Mouse (Mus musculus) B cell, adult 2 months (primary cell): ENCODE measurements around the gene Mab21l2.
A peak's percentile ranks its signal among the peaks of the same experiment; 100 is the strongest.

Source experiments
- DNase-seq, 2 experiments: peaks; one replicate each; pipeline ENCODE4 v3.0.0; 2022

Mab21l2 gene

DNA sequence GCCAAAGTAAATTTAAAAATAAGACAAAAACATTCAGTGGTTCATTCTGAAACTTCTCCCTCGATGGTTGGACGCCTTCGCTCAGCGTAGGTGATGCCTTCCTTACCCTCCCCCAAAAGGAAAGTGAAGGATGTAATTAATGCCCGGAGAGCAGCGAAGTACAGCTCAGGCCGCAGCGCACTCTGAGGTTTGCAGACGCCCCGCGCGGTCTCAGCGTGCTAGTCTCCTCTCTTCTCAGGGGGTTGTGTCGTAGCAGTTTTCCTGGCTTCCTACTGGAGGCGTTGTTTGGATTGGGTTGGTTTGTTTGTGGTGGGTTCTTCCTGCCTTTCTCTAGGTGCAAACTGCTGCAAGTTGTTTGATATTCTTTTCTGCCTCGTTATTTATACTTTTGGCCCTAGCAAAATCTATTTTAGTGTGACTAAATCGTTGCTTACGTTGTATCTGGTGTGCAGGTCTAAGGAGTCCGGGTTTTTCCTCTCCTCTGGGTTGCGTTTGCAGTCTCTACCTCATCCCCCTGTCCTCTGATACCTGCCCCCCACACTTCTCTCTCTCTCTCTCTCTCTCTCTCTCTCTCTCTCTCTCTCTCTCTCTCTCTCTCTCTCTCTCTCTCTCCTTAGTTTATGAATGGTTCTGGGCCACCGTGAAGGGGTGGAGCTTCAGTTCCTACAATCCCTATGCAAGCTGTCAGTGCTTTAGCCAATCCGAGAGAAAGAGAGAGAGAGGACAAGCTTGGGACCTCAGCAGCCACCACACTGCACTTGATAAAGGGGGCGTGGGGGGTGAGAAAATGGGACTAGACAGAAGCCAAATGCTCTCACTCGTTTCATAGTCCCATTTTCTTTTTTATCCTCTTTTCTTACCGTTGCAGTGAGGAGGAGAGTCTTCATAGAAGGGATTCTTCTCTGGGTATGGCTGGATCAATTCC, at the start of gene Mab21l2:
TSS of gene Mab21l2 (minus strand) at position 539 of the 925 bp plus-strand sequence.
- DNase-seq, result peak; percentile 34 to 41

DNA sequence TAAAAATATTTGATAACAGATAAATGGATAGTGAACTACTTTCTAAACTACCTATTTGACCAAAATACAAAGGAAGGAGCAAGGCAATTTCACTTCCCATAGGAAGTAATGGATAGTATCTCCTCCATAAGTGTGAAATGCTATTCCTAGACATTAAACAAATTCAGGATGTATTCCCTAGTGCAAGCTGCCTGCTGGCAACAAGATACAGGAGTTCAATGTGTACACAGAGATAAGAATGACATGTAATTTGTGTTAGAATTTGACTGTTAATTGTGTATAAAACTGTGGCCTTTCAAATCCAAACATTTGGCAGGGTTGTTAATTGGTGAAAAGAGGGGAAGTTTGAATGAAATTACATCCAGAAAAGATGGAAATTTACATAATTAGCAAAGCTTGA, 26.9 kb upstream of the Mab21l2 start:
- no peak for DNase-seq

DNA sequence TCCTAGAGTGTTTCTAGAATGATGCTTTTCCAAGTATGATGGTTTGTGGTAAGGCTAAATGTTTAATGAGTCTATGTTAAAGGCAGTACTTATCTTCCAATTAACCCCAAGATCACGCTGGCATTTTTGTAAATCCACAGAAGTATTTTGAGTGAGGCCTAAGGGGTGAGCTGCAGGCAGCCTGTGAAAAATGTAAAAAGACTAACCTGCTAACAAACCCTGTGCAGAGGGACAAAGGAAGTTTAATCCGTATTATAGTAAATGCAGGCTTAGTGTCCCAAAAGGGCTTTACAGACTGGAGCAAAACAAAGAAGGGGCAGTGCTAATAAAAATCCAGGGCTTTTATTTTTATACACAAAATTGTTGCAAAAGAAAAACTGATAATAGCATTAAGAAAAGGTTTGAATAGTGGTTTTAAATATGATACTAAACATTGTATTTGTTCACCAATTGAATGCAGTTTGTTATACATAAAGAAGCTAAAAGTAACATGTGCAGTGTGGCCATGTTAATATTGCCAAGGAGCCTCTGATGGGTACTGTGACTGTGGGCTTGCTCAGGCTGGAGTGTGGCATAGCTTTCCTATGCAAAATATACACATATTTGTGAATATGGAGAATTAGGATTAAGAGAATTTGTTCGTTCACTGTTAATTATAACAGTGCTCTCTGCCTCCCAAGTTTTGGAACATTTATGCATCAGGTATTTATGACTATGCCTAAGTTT, 24.3 kb upstream of the Mab21l2 start:
- no peak for DNase-seq

DNA sequence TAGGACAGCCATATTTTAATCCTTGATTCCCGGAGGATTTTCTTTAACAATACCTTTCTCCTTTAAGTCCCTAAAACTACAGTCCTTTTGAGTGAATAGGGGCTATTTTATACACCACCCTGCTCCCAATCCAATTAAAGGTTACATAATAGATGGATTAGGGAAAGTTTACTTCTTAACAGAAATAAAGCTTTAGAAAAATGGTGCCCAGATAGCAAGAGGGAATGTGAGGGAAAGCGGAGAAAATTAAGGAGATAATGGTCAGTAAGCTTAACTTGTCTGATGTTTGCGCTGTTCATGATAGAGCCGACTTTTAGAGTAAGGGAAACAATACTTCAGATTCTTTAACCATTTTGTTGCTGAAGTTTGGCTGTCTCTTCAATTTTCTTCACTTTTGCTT, 23.1 kb upstream of the Mab21l2 start:
- no peak for DNase-seq

DNA sequence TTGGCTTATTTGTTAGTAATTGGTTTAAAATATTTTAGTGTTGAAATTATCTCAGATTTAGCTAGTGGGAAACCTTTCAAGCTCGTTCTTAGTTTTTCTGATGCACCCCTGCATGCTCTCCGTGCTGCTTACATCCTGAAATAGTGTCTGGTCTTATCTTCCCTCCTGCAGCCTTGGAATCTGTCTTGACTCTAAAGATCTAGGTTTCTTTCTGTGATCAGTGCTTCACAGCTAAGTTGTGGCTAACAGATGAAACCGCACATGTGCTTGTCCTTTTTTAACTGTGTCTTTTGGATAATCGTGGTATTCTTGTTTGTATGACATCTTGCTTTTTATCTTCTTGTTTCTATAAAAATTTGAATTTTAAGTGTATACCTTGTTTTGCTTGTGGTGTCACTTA, 18.9 kb upstream of the Mab21l2 start:
- DNase-seq, result no peak

DNA sequence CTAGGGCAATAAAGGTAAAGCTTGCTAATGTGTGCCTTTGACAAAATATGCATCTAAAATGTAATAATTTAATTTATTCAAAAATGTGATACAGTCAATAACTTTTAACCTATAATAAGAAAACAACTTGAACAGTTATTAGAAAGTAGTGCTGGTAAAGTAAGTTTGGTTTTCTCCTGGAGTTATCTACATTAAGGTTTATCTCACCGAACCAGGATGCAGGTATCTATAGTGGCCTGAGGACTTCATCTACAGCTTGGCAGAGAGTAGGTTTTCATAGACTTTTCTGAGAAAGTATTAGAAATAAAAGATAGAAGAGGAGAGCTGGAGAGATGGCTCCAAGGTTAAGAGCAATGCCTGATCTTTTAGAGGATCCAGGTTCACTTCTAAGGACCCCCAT, 13.0 kb upstream of the Mab21l2 start:
- DNase-seq, result no peak

DNA sequence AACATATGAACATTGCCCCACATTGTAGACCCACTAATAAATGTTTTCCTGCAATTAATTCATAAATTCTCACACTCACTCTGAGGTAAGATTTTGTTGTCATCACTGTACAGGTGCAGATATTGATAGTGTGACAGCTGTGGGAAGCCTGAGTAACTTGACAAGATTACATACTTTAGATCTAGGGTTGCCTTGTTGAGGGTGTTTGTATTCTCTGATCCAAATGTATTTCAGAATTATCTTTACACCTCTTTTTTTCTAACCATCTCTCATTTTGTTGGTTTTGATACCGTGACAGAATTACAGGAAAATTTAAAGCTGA, 12.6 kb upstream of the Mab21l2 start:
- DNase-seq, result no peak

DNA sequence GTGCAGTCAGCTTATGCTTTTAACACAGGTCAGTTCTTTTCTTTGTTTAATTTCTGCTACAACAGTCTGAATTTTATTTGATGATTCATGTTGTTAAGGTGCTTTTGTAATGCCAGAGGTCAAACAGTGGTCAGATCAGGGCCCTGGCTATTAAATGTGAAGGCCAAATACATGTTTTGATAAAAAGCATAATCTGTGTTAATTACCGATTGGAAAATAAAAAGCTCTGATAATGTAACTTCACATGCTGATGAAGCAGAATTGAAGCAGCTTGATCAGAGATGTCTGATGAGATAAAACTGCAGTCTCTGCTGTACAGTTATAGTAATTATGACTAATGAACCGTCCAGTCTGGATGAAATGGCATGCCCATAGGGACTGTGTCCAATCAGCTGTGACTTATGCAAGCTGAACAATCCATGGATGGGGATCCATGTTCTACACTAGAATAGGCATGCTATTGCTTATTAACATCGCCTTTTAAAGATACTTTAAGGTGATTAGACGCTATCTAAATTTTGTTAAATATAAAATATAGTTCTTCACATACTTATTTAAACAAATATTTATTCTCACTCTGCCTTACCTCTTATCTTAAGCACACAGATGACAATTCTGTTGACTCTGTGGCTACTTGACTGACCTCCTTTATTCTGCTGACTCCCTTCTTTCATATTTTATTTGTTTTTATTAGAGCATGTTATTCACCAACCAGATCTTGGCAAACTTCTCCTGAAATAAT, 12.0 kb upstream of the Mab21l2 start:
- DNase-seq, result no peak

DNA sequence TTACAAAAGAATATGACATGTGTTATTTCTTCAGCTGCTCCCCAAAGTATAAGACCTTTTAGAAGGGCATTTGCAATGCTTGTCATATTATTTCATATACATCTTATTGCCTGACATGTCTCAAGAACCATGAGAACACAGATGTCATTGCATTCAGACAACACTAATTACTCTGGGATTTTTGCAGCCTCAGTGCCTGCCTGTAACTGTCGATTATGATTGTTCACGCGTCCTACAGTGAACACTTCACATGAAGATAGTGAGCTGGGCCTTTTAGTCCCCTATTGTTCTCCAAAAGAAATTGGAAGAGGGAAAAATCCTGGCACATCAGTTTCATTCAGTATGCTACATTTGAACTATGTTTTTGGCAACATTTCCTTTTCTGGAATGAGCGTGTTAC, 11.2 kb upstream of the Mab21l2 start:
- DNase-seq, result no peak

DNA sequence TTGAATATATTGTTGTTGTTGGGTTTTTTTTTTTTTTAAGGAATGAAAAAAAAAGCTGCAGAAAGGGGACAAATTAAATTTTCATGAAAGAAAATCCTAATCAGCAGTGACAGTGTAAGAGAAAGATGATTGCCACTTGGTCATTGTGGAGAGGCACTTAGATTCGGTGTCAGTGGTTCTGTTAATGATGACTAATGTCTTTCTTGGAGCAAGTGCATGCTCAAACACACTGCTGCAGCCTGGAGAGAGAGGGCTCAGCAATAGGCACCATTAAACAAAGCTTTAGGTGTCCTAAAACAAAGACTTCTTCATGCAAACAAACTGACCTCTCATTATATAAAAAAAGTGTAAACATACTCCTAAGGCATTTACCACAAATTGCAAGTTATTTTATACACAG, 10.5 kb upstream of the Mab21l2 start:
- DNase-seq, result no peak

DNA sequence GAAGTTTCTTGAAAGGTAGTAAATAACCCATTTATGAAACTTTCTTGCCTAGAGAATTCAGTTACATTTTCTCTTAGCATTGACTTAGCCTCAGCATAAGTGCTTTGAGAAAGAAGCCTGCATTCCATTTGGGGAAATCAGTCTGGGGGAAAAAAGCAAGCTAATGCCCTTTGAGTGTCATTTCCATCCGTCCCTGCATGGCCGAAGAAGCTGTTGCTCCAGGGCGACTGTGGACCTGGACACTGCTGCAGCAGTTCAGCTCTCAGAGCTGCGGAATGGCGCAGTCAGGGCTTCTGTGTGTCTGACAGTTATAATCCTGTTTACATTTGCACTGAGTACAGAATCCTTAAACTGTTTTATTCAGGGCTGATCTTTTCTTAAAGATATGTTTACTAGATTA, 3.7 kb upstream of the Mab21l2 start:
- no peak for DNase-seq

DNA sequence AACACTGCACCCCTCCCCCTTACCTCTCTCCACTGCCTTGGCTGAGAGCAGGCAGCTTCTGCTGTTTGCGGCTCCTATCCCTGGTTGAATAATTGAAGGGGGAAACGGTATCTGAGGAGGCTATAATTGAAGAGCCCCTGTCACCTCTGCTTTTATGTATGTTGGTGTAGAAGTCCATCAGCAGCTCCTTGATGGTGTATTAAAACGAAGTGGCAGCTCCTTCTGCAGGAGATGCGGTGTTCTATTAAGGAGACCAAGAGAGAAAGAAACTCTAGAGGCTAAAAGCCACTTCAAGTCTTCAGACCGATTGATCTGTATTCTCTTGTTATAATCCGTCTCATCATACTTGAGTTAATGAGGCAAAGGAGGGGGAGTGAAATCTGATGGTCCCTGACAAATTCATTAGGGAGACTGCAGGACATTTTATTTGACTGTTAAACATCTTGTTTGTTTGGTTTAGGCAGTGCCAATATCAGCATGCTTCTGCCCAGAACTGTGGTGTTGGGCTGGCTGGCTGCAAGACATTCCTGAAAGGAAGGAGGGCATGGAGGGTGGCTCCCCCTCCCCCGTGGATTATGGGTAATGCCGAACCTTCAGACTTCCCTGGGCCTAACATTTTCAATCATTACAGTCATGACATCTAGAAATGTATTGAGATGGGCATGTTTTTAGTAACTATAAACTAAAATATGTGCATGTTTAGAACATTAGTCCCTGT, 2.7 kb upstream of the Mab21l2 start:
- DNase-seq, result no peak

DNA sequence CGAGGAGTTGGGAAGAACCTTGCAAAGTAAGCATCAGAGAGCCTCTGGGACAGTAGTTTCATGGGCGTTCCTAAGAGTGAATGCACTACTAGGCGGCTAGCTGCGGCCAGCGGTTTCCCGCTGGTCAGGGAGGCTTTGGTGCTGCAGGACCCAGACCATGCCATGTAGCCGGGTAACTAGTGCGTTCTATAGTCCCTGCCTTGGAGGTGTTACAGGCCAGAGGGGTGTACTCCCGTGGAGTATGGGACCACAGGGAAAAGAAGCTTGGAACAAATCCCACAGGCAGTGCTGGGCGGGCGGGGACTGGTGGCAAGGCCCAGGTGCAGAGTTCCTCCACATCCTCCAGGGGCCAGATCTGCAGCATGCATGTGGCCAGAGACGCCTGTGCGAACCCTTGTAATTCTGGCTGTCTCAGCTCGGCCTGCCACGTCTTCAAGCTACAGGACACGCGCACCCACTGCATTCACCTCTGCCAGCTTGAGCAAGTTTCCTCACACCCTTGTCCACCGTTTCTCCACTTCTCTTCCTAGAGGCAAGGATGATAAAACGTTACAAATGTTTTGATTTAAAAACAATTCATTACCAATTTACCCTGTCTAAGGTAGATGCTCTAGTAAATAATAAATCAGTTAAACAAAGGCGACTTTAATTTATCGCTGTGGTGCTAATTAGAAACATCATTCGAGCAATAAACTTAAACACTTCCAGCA, 2.0 kb upstream of the Mab21l2 start:
- no peak for DNase-seq

DNA sequence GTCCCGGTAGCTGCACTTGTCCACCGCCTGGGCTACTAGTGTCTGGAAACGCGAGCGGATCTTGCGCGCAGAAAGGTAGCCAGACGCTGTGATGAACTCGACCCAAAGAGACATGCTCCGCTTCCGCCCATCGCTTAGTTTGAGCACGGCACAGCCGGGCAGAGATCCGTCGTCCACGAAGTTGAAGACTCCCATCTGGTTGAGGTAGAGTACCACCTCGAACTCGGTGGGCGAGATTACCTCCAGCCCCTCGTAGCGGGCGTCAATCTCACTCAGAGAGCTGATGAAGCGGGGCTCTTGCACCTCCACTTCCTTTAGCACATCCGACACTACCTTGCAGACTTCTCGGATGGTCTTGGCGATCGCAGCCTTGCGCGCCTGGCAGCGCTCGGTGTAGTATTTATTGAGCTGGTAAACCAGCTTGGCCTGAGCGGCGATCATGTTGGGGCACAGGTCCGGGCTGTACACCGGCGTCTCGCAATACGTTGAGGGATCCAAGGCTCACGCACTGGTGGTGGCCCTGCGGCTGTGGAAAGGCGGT, 1.1 kb downstream of the Mab21l2 start:
- peak; percentile 51 to 53 for DNase-seq

DNA sequence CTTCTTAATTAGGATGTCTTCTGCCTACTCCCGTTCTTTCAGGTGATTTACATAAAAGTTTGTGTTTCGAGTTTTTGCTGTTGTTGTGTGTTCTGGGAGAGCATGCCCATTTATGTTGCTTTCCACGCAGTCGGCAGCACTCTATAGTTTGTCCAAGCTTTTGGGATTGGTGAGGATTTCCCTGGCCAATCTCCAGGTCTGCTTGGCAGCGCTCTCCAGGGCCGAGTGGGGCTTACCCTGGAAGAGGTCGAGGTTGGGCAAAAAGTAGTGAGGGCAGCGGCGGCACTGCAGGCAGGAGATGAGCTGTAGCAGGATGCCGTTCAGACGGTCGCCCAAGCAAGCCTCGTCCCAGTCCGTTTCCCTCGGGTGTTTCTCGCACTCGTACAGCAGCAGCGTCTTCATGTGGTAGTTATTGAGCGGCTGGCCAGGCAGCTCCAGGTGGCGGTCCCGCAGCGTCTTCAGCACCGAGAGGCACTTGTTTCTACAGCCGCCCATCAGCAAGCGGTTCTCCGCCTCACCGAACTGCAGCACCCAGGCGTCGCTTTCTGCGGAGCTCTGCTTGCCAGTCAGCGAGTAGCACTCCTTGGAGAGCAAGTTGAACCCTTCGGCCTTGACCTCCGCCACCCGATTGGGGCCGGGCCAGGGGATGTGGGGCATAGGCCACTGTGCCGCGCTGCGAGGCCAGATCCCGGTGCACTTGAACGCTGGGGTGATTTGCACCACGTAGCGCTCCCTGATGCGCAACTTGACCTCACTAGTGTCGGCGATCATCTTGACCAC, 1.8 kb downstream of the Mab21l2 start:
- DNase-seq, result peak; percentile 66 to 71

DNA sequence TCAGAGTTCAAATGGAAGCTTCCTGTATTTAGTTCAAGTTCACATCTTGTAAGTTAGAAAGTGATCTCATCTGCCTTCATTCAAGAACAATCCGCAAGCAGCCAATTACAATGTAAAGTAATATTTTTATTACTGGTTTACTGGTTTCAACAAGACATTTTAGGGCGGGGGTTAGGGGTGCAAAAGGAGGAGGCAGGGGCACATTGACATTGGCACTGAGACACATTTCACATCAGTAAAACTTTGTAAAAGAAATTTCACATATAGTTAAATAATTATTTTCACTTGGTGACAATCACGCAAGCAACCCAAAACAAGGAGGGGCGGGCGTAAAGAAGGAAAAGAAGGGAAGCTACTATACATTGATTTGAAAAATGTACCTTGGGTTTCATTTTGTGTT, 2.5 kb downstream of the Mab21l2 start:
- peak; percentile 25 to 27 for DNase-seq

DNA sequence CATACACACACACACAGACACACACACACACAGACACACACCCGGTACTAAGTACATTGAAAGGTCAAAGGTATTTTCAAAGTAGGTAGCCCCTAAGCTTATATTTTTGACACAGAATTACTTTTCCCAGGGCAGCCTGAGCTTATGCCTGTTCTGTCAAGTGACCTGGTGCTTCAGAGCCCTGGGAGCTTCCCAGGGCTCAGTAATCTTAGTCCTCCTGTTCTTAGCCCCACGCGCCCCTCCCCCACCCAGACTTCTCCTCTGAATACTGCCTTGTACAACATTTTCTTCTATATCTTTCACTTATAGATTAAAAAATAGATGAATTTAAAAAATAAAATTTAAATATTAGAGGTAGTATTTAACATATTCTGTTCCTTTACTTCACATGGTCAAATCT, 3.6 kb downstream of the Mab21l2 start:
- DNase-seq, result peak in 1 of 2 experiments; percentile 3

DNA sequence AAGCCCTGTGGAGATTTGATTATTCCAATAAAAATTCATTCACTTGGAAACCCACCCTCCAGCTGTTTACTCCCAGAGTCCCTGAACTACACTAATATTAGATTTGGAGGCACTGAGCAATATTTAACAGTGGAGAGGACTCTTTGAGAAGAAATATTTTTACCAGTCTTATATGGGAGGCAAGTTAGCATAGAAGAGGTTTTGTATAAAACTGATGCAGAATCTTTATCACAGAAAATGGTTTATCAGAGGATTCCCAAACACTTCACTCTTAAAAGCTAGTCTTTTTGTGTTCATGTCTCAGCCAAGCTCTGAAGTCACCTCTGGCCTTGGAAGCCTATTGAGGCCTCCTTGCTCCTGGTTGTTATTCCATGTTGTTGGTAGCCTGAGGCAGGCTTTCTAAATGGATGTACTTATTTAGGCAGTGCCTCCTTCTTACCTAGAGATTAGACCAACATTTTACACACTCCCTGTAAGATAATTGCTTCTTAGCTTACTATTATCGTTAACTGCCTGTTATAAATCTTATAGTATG, 6.5 kb downstream of the Mab21l2 start:
- DNase-seq, result no peak

DNA sequence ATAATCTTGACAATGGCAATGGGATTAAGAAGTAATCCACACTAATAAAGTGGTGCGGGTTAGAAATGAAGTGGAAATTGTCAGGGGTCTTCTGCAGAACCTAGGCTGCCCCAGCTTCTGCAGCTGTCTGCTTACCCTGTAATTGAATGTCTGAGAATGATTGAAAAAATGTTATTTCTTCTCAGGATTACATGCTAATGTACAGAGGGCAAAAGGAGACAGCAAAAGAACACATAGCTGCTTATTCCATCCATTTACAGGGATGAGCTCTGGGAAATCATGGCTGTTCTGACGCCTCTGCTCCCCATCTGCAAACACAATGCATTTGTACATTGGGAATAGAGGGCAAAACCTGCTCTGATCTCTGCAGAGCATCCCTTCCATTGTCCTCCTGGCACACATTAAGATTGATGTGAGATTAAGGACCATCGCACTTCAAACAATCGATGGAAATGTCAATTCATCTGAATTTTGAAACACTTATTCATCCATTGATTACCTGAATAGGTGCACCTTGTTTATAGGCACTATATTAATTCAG, 7.3 kb downstream of the Mab21l2 start:
- no peak for DNase-seq

DNA sequence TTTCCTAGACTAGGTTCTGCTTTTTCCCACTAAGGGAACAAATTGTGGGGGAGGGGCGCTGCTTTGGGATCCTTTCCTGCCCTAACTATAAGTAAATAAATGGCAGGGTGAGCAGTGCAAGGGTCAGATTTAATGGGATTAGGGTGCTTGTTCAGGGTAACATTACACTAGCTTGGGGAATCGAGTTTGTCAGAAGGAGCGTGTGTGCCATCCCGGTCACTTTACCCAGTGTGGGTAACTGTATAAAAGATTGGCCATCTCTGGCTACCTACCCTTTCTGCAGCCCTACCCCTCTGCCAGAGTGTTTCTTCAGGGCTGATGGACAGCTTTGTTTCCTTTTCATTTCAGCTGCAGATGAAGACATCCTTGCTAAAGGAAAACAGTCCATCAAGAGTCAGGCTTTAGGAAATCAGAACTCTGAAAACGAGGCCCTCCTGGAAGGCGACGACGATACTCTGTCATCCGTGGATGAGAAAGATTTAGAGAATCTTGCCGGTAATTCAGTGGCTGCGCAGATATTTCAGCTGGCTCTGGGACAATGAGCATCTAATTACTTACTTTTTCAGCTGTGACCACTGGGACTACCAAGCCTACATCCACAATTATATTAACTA, 8.8 kb downstream of the Mab21l2 start:
- no peak for DNase-seq
